ENCODE assay signal across 8 mouse cellular contexts in the genomic region with DNA sequence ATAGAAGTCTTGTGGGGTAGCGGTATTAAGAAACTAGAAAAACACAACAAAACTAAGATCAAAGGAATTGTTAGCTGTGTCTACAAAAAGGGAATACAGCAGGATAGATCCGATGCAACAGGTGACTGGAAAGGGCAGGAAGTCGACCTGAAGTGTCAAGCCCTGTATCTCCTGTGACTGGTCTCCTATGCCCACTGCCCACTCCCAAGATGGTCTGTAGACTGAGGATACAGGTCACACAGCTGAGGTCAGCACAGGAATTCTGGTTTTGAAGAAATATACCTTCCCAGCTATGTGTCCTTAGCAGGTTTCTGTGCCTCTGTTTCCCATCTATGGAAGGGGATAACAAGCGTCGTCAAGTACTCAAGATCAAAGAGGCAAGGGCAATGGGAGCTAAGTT. TPM values are rescaled to one million over a fixed set of nuclear protein-coding genes. Genes with fewer than 3 reads are reported as not detected.
DNase-seq lines count a peak whose midpoint lies in the region; ATAC-seq and TF ChIP-seq lines count a peak whose summit lies in the region.

No protein-coding gene starts in this region.

- peak overlapping the region; percentile 73 for H3K4me2 ChIP-seq in lung, postnatal 0 days (replicated peaks; ENCODE audit: low read depth, low read length)
- H3K4me2 ChIP-seq in liver, embryonic 12.5 days, result peak overlapping the region; percentile 98

- H3K36me3 ChIP-seq in lung, postnatal 0 days (ENCODE audit: insufficient read depth, low read length), result no peaks in the 10 kb centered on the region
- H3K36me3 ChIP-seq in liver, embryonic 12.5 days, result peaks cover 5% of the 10 kb centered on the region

- no peaks in the 10 kb centered on the region for H3K27me3 ChIP-seq in lung, postnatal 0 days (replicated peaks; ENCODE audit: insufficient read depth, low read length)
- H3K27me3 ChIP-seq in liver, embryonic 12.5 days (replicated peaks), result peaks cover 35% of the 10 kb centered on the region

- DNase-seq in cerebellum, adult 11-12 months, result peak; percentile 47
- no peak for DNase-seq in cerebellum, postnatal 14 days
- no peak for DNase-seq in lung, postnatal 0 days (ENCODE audit: low spot score)
- DNase-seq in lung, postnatal 36 days, result no peak
- DNase-seq in layer of hippocampus, postnatal 10 days (ENCODE audit: low spot score in 2 of 2), result no peak
- DNase-seq in urinary bladder, postnatal 10 days (ENCODE audit: low spot score), result no peak

- H3K4me1 ChIP-seq in lung, postnatal 0 days (ENCODE audit: insufficient read depth, low read depth, low read length), result peaks cover 9% of the 10 kb centered on the region
- peaks cover 15% of the 10 kb centered on the region for H3K4me1 ChIP-seq in liver, embryonic 12.5 days

- no peak for TF ChIP-seq EP300 in lung, postnatal 0 days (IDR thresholded peaks at IDR 0.05)

- ATAC-seq in lung, postnatal 0 days, result no peak
- ATAC-seq in liver, embryonic 12.5 days, result no peak
- ATAC-seq in frontal cortex, adult (ENCODE audit: low TSS enrichment), result no peak

- no peak for TF ChIP-seq CTCF in lung, postnatal 0 days (IDR thresholded peaks at IDR 0.05)

- H3K9me3 ChIP-seq in lung, postnatal 0 days (ENCODE audit: low read length), result no peaks in the 10 kb centered on the region
- no peaks in the 10 kb centered on the region for H3K9me3 ChIP-seq in liver, embryonic 12.5 days (replicated peaks)

- H3K9ac ChIP-seq in lung, postnatal 0 days (replicated peaks; ENCODE audit: low read depth), result no peak overlapping the region
- H3K9ac ChIP-seq in liver, embryonic 12.5 days, result no peak overlapping the region

- H3K27ac ChIP-seq in lung, postnatal 0 days (ENCODE audit: low read length), result no peak overlapping the region
- no peak overlapping the region for H3K27ac ChIP-seq in liver, embryonic 12.5 days

- H3K4me3 ChIP-seq in lung, postnatal 0 days (ENCODE audit: low read depth, low read length), result no peak overlapping the region
- peak overlapping the region; percentile 93 for H3K4me3 ChIP-seq in liver, embryonic 12.5 days

- 83% methylated on average over 5 of the region's 5 CpGs for WGBS in lung, postnatal 0 days
- WGBS in liver, embryonic 12.5 days (ENCODE audit: insufficient replicate concordance), result 77% methylated on average over 5 of the region's 5 CpGs

RNA-seq across cellular contexts. Expression of gene Kmt5b, which starts 0.8 kb away (rescaled TPM):
- polyA plus RNA-seq in lung, postnatal 0 days (2015; fragmentation: Nextera tagmentation; extraction: Ambion mirVana), result 20.5 and 23.7 TPM in 2 replicates
- polyA plus RNA-seq in liver, embryonic 12.5 days (2016; fragmentation: Nextera tagmentation; extraction: Ambion mirVana), result 12.5 and 13.4 TPM in 2 replicates
- 10 to 100 TPM; 72.9 to 76.9 TPM for total RNA-seq in layer of hippocampus, postnatal 10 days (2021)

RNA-seq across cellular contexts. Expression of gene 1810055G02Rik, which starts 58.3 kb away (rescaled TPM):
- 11.3 and 12.6 TPM in 2 replicates for polyA plus RNA-seq in lung, postnatal 0 days (2015; fragmentation: Nextera tagmentation; extraction: Ambion mirVana)
- polyA plus RNA-seq in liver, embryonic 12.5 days (2016; fragmentation: Nextera tagmentation; extraction: Ambion mirVana), result 16.4 and 16.5 TPM in 2 replicates
- total RNA-seq in layer of hippocampus, postnatal 10 days (2021), result 10 to 100 TPM; 25.4 to 39.3 TPM
